Mouse (Mus musculus) megakaryocyte, embryonic 14.5 days (primary cell): ENCODE measurements at regions not wholly inside any gene's neighbourhood (a gene's known extent, or its start where the extent isn't known, plus 50 kb on each side); places are given as distances from the start of the nearest gene placed in this dataset.

ENCODE experiments used
- FLI1 ChIP-seq: IDR thresholded peaks from 2 replicates; pipeline ENCODE4 v1.6.1; 2012; ENCODE audit warnings: low read length, inconsistent platforms, mixed read lengths
- GATA1 ChIP-seq: IDR thresholded peaks from 3 replicates; pipeline ENCODE4 v1.6.1; 2012; ENCODE audit warnings: mixed read lengths, low read length, inconsistent platforms, borderline replicate concordance

DNA sequence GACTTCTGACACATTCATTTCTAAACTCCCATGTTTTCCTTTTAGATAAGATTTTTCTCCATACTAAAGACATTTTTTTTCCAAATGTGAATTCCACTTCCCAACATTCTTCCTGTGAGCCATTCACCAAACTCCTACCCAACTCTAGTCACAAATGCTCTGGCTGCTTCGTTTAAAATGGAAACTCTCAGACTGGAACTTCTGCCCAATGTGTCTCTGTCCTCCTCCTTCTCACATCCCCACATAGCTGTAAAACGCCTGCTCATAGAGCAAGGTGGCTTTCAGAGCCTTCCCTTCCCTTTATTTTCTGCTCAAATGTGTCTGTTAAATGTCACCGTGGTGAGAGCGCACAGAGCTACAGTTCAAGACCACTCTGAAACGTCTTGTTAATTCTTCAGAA is 50.1 kb upstream of the Mgmt start:
- TF ChIP-seq GATA1, result no peak
- no peak for TF ChIP-seq FLI1
